Mouse (Mus musculus) embryonic facial prominence, embryonic 13.5 days (tissue): ENCODE measurements at regions not wholly inside any gene's neighbourhood (a gene's known extent, or its start where the extent isn't known, plus 50 kb on each side); places are given as distances from the start of the nearest gene placed in this dataset.

Source experiments
- ATAC-seq: fragments of 200-750 bp; cut with Nextera tagmentation; 2 replicates; pipeline ENCODE4 v1.8.0; 2017; ENCODE audit warnings: low read depth; ENCODE audit not compliant: insufficient number of reproducible peaks, insufficient read depth, low FRiP score, low TSS enrichment
- H3K27ac ChIP-seq: fragments of 300-500 bp; sonication (generic); 2 replicates; pipeline ENCODE4 v1.5.1; 2015; ENCODE audit warnings: moderate library complexity, mild to moderate bottlenecking, inconsistent platforms
- H3K27me3 ChIP-seq: fragments of 300-500 bp; sonication (generic); 2 replicates; pipeline ENCODE4 v1.6.1; 2015; ENCODE audit warnings: mild to moderate bottlenecking, inconsistent platforms
- H3K36me3 ChIP-seq: fragments of 300-500 bp; sonication (generic); 2 replicates; pipeline ENCODE4 v1.6.1; 2015; ENCODE audit warnings: mild to moderate bottlenecking, inconsistent platforms
- H3K4me1 ChIP-seq: fragments of 300-500 bp; sonication (generic); 2 replicates; pipeline ENCODE4 v1.6.1; 2015; ENCODE audit warnings: inconsistent platforms
- H3K4me2 ChIP-seq: fragments of 300-500 bp; sonication (generic); 2 replicates; pipeline ENCODE4 v1.6.1; 2015; ENCODE audit warnings: moderate library complexity, mild to moderate bottlenecking, inconsistent platforms
- H3K4me3 ChIP-seq: fragments of 300-500 bp; sonication (generic); 2 replicates; pipeline ENCODE4 v1.5.1; 2015; ENCODE audit warnings: mild to moderate bottlenecking, inconsistent platforms
- H3K9ac ChIP-seq: fragments of 300-500 bp; sonication (generic); 2 replicates; pipeline ENCODE4 v1.6.1; 2015; ENCODE audit warnings: mild to moderate bottlenecking, inconsistent platforms
- H3K9me3 ChIP-seq: fragments of 300-500 bp; sonication (generic); 2 replicates; pipeline ENCODE4 v1.6.1; 2016; ENCODE audit warnings: inconsistent platforms
- WGBS: fragments of 180-500 bp; shearing (Covaris S2); methylation state at CpG from one replicate; pipeline ENCODE4 v1.1.7; 2015; ENCODE audit warnings: mixed read lengths; 5-methylcytosine and 5-hydroxymethylcytosine counted together

DNA sequence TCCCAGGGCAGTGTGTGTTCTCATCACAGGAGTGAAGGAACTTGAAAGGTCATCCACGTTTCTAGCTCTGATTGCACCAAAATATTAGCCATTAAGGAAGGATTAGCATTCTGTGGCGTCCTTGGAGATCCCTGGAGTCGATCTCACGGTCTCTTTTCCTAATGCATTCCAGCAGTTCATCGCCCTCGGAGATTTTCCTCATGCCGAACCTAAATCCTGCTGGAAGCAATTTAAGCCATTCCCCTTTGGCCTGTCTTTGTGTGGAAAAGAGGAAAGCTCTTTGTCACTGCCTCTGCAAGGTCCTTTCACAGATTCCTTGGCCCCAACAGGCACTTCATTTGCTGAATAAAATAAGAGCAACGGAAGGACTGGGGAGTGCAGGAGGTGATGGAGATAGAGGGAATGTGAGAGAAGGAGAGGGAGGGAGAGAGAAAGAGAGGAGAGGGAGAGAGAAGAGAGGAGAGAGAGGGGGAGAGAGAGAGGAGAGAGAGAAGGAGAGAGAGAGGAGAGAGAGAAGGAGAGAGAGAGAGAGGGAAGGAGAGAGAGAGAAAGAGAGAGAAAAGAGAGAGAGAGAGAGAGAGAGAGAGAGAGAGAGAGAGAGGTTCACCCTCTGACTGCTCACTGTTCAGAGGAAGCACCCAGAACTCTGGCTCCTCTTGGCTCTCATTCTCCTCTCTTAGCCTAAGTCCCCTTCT, 177.2 kb upstream of the Zfp462 start:
- no peak overlapping the region for H3K4me2 ChIP-seq
- WGBS = 11% methylated on average over 8 of the region's 8 CpGs
- no peaks in the 10 kb centered on the region for H3K27me3 ChIP-seq
- no peak overlapping the region for H3K27ac ChIP-seq
- no peak overlapping the region for H3K9ac ChIP-seq
- peaks cover 5% of the 10 kb centered on the region for H3K4me1 ChIP-seq
- H3K4me3 ChIP-seq = no peak overlapping the region
- H3K9me3 ChIP-seq = no peaks in the 10 kb centered on the region
- H3K36me3 ChIP-seq = no peaks in the 10 kb centered on the region
- ATAC-seq = no peak

DNA sequence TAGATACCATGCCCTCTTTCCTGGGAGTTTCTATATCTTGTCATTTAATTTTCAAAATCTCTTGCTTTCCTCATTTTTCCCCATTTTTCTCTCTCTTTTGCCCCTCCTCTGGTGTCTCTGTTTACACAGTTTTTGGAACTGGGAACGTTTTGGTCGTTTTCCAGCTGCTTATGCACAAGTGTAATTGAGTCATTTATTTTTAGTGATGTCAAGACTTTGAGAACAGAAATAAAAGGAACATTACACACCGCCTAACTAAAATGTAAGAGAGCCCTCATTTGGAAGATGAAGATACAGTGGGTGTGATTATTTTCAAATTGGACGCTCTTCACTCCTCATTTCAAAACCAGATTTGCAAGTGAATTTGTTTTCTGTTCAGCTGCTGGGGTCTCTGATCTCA, 176.0 kb upstream of the Zfp462 start:
- Histone ChIP-seq H3K4me3 (no peak overlapping the region), H3K9ac (no peak overlapping the region), H3K36me3 (no peaks in the 10 kb centered on the region), H3K27ac (no peak overlapping the region), H3K9me3 (no peaks in the 10 kb centered on the region), H3K4me1 (peaks cover 5% of the 10 kb centered on the region), H3K4me2 (no peak overlapping the region), H3K27me3 (no peaks in the 10 kb centered on the region)
- no peak for ATAC-seq
- WGBS = 67% methylated on average over 4 of the region's 4 CpGs

DNA sequence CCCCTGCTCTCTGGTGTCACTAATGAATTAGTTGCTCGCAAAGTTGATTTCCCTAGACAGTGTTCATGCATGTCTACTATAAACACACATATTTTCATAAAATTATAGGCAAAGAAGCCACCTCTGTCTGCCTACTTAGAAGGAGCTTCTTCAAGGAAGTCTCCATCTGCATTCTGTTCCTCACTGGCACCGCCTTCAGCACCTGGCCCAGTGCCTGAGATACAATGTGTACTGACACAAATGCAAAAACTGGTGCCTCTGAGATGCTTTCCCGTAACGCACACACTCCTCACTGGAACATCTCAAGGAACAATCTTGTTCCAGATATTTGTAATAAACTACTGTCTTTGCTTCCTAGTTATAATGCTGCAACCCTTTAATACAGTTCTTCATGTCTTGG, 170.8 kb upstream of the Zfp462 start:
- 90% methylated on average over 4 of the region's 4 CpGs for WGBS
- Histone ChIP-seq H3K4me3 (no peak overlapping the region), H3K27me3 (no peaks in the 10 kb centered on the region), H3K9me3 (no peaks in the 10 kb centered on the region), H3K4me2 (no peak overlapping the region), H3K27ac (no peak overlapping the region), H3K9ac (no peak overlapping the region), H3K36me3 (no peaks in the 10 kb centered on the region), H3K4me1 (no peaks in the 10 kb centered on the region)
- no peak for ATAC-seq

DNA sequence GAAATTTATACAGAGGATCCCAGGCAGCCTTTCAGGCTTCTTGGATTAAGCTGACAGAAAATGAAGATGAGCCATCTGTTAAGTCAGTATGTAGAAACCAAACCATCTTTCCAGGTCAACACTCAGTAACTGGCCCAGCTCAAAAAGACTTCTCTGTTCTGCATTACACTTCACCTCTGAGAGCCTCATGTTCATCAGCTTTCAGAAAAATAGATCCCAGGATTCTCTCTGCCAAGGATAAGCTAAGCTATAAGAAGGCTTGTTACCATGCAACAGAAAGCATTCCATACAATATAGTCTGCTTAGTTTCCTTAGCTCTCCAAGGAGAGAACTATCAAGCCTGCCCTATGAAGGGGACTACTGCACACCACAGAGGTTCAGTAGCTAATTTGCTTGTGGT, 170.1 kb upstream of the Zfp462 start:
- H3K27ac ChIP-seq = no peak overlapping the region

DNA sequence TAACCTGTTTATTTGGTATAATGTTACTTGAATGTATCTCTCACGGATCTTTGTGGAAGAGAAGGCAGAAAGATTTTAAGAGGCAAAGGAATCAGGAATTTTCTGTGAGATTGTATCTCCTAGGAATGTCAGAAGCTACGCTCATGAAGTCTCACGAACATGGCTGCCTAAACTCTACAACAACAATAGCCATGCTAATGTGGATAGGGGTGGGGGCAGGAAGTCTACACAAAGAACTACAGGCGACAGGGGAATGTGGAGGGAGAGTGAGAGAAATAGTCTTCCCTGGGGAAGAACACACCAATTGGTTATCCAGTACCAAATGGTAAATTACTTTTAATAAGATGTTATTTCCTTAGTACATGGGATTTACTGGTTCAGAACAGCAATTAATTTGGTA, 164.3 kb upstream of the Zfp462 start:
- H3K9ac ChIP-seq = no peak overlapping the region
- no peak overlapping the region for H3K27ac ChIP-seq
- H3K9me3 ChIP-seq = no peaks in the 10 kb centered on the region
- H3K27me3 ChIP-seq = no peaks in the 10 kb centered on the region
- H3K4me1 ChIP-seq = no peaks in the 10 kb centered on the region
- WGBS = 52% methylated on average over 4 of the region's 4 CpGs
- no peak overlapping the region for H3K4me2 ChIP-seq
- no peaks in the 10 kb centered on the region for H3K36me3 ChIP-seq
- ATAC-seq = no peak
- no peak overlapping the region for H3K4me3 ChIP-seq

More for the DNA sequence above, 170.1 kb upstream of the Zfp462 start:
- Histone ChIP-seq H3K36me3 (no peaks in the 10 kb centered on the region), H3K27me3 (no peaks in the 10 kb centered on the region), H3K4me1 (no peaks in the 10 kb centered on the region), H3K9me3 (no peaks in the 10 kb centered on the region), H3K9ac (no peak overlapping the region), H3K4me3 (no peak overlapping the region), H3K4me2 (no peak overlapping the region)
- no peak for ATAC-seq

DNA sequence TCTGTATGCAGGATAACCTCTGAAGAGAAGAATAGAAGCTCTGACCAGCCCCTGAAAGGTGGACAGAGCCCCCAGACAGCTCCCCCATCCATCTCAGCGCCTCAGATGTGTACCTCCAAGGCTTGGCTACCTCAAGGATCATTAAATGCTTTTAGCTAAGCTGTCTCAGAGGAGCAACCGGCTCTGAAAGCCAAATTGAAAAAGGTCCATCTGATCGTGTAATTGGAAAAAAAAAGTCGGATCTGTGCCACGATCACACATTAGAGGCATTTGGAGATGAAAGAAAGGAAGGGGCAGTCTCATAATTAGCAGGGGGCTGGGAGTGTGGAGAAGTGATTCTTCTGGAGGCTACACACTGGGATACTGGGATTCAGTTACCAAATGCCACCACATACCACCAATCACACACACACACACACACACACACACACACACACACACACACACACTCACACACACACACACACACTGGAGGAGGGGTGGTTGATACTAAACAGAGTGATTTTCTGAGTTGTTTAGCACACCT, 153.6 kb upstream of the Zfp462 start:
- no peak for ATAC-seq
- Histone ChIP-seq H3K4me1 (peaks cover 7% of the 10 kb centered on the region; the same call in 1 of the 2 replicates), H3K9ac (no peak overlapping the region), H3K4me3 (no peak overlapping the region), H3K27me3 (no peaks in the 10 kb centered on the region), H3K27ac (no peak overlapping the region), H3K4me2 (no peak overlapping the region), H3K9me3 (no peaks in the 10 kb centered on the region), H3K36me3 (no peaks in the 10 kb centered on the region)
- WGBS = 56% methylated on average over 5 of the region's 5 CpGs

DNA sequence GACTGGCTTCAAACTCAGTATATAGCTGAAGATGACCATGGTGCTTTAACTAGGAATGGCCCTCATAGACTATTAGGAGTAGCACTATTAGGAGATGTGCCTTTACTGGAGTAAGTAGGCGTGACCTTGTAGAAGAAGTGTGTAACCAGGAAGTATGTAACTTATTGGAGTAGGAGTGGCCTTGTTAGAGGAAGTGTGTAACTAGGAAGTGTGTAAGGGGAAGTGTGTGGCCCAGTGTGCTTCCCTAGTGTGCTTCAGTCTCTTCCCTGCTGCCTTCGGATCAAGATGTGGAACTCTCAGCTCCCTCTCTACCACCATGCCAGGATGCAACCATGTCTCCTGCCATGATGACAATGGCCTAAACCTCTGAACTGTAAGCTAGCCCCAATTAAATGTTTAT, 151.0 kb upstream of the Zfp462 start:
- H3K27ac ChIP-seq = no peak overlapping the region
- no peak overlapping the region for H3K4me3 ChIP-seq
- peaks cover 7% of the 10 kb centered on the region; the same call in 1 of the 2 replicates for H3K4me1 ChIP-seq
- H3K4me2 ChIP-seq = no peak overlapping the region
- H3K9ac ChIP-seq = no peak overlapping the region
- no peak for ATAC-seq
- no peaks in the 10 kb centered on the region for H3K27me3 ChIP-seq
- no peaks in the 10 kb centered on the region for H3K9me3 ChIP-seq
- 91% methylated on average over 2 of the region's 2 CpGs for WGBS
- no peaks in the 10 kb centered on the region for H3K36me3 ChIP-seq

DNA sequence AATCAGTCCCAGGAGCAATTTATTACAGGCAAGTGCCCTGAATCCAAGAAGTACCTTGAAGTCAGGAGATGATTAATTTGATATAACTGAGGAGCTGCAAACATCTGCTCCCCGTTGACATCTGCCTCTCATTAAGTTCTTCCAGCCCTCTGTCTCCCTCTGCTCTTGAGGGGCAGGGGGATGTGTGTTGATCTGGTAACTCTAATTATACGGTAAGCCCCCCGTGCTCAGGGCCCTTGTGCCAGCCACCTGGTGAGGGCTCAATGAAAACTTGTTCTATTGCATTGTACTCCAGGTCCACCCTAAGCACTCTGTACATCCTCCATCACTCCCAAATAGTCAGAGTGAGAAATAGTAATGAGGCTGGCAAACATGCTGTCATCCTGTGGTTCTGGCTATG, 149.6 kb upstream of the Zfp462 start:
- Histone ChIP-seq H3K4me2 (no peak overlapping the region), H3K9ac (no peak overlapping the region), H3K27me3 (no peaks in the 10 kb centered on the region), H3K36me3 (no peaks in the 10 kb centered on the region), H3K9me3 (no peaks in the 10 kb centered on the region), H3K4me1 (peaks cover 7% of the 10 kb centered on the region; the same call in 1 of the 2 replicates), H3K4me3 (no peak overlapping the region), H3K27ac (no peak overlapping the region)
- ATAC-seq = no peak
- 17% methylated on average over 3 of the region's 3 CpGs for WGBS

DNA sequence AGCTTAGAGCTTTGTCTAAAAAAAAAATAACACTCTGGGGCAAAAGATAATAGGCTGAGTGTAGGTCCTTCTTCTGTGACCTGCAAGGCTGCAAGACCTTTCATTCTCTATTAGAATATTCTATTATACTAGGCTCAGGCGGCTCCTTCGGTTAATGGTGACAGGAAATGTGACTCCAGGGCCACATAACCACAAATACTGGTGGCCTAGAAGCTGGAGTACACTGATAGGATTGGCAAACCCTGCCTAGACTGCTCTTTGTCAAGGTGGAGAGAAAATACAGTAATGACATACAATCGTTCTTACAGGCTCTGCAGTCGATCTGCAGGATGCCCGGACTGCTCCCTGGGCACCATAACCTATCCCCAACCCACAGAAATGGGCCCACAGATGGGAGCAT, 146.3 kb upstream of the Zfp462 start:
- Histone ChIP-seq H3K9me3 (no peaks in the 10 kb centered on the region), H3K9ac (no peak overlapping the region), H3K4me2 (no peak overlapping the region), H3K27me3 (no peaks in the 10 kb centered on the region), H3K36me3 (no peaks in the 10 kb centered on the region), H3K4me1 (peaks cover 7% of the 10 kb centered on the region; the same call in 1 of the 2 replicates), H3K27ac (no peak overlapping the region), H3K4me3 (no peak overlapping the region)
- no peak for ATAC-seq
- WGBS = 82% methylated on average over 5 of the region's 5 CpGs

DNA sequence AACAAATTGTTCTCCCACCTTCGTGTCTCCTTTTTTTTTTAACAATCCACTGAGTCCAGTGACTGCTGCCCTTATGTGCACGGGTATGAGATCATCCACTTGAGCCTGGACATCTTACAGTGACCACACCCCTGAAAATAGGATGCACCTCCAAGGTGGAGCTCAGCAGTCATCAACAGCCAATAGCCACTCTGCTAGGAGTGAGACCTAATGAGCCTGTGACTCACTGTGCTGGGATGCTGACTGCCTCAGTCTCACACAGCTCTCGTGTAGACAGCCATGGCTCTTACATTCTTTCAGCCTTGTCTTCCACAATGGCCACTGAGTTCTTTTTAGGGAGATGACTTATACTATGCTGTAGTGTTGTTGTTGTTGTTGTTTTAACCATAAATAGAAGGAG, 133.7 kb upstream of the Zfp462 start:
- WGBS = 72% methylated on average over 3 of the region's 3 CpGs
- H3K9ac ChIP-seq = no peak overlapping the region
- H3K9me3 ChIP-seq = no peaks in the 10 kb centered on the region
- no peak overlapping the region for H3K27ac ChIP-seq
- no peak for ATAC-seq
- H3K36me3 ChIP-seq = no peaks in the 10 kb centered on the region
- H3K27me3 ChIP-seq = no peaks in the 10 kb centered on the region
- no peak overlapping the region for H3K4me2 ChIP-seq
- H3K4me1 ChIP-seq = no peaks in the 10 kb centered on the region
- H3K4me3 ChIP-seq = no peak overlapping the region

DNA sequence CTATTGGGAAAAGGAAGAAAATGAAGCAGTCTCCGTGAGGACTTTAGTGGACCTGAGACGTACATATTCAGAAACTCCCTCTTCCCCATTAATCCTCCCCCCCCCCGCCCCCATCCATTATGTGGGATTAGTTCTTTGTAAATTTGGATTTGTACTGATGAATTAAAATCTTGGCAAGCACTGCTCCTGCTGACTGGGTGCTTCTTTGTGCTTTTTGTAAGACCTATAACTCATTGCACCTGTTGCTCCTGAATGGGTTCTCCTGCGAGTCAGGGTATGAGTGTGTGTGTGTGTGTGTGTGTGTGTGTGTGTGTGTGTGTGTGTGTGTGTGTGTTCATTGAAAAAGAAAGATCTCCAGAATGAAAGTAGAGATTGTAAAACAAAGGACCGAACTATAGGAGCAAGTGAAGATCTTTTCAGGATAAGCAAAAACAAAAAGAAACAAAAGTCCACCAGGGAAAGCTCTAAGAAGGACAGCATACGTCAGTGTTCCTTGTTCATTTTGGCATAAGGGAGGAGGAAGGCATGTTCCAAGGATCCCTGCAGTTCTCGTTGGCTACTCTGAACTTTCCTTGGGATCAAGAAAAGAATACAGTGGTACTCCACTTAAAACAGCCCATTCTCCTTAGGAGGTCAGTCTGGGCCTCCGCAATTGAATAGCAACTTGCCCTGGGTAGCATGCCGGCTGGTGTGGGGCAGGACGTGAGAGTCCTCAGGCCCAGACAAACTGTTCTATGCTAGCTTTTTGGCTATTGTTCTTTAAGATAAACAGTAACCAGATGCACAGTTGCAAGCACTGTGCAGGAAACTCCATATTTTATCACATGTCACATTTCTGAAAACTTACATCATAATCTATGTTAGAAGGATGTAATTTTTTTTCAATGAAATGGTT, 131.9 kb upstream of the Zfp462 start:
- H3K27ac ChIP-seq = no peak overlapping the region
- H3K9ac ChIP-seq = no peak overlapping the region
- no peak overlapping the region for H3K4me2 ChIP-seq
- H3K27me3 ChIP-seq = no peaks in the 10 kb centered on the region
- 59% methylated on average over 10 of the region's 10 CpGs for WGBS
- H3K36me3 ChIP-seq = no peaks in the 10 kb centered on the region
- ATAC-seq = no peak
- H3K9me3 ChIP-seq = no peaks in the 10 kb centered on the region
- H3K4me3 ChIP-seq = no peak overlapping the region
- no peaks in the 10 kb centered on the region for H3K4me1 ChIP-seq

DNA sequence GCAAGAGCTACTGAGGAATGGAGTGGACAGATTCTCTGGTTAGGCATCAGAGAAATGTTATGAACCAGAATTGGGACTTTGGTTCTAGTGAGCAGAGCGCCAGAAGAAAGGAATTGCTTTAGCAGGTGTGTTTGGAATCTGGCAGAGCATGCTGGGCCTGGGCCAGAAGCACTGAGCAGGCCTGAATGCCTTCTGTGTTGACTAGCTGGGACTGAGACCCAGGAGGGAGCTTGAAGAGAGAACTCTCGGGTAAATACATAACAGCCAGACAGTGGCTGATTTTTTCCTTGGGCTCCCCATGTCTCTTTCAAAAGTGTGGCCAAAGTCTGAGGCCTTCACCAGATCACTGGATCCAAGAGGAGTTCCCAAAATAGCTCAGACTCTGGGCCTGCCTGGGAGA, 107.5 kb upstream of the Zfp462 start:
- no peak overlapping the region for H3K4me2 ChIP-seq
- H3K4me3 ChIP-seq = no peak overlapping the region
- no peaks in the 10 kb centered on the region for H3K36me3 ChIP-seq
- H3K4me1 ChIP-seq = peaks cover 11% of the 10 kb centered on the region
- ATAC-seq = no peak
- no peak overlapping the region for H3K9ac ChIP-seq
- H3K27ac ChIP-seq = no peak overlapping the region
- no peaks in the 10 kb centered on the region for H3K9me3 ChIP-seq
- H3K27me3 ChIP-seq = no peaks in the 10 kb centered on the region
- 79% methylated on average over 2 of the region's 2 CpGs for WGBS
